Mouse (Mus musculus) left cerebral cortex, postnatal 25 days (tissue): Measurements from ENCODE around the gene Cnn1. TPM values are rescaled to one million over a fixed set of nuclear protein-coding genes. Genes with fewer than 3 reads are reported as not detected.

Experiments
- DNase-seq, 2 experiments: peaks; one replicate each; pipeline ENCODE4 v3.0.0; 2022; ENCODE audit warnings: low spot score in 2 of 2, mixed read lengths in 1 of 2
- intact Hi-C: fragments of 180-260 bp; cut with DNase I; formaldehyde crosslinking; loops from one replicate; pipeline ENCODE4 v1.15.1; 2025
- total RNA-seq, 2 experiments: library from RNA; stranded (reverse); gene quantifications; 2 replicates each; pipeline ENCODE4 v1.2.3; 2021

Cnn1 gene
- total RNA-seq = 1 to 10 TPM in 1 of 2 experiments, under 1 TPM in 1; 0.25 to 1.0 TPM

GRCm38 (mm10) chr9:22098993-22099696 is at the start of gene Cnn1:
Gene Cnn1, plus strand, starts transcription at chr9:22099216.
- DNase-seq = no peak
- intact Hi-C loops = no loop called here

GRCm38 (mm10) chr9:22049315-22049714 is 49.7 kb upstream of the Cnn1 start:
- intact Hi-C loops = no loop called here
- no peak for DNase-seq

- intact Hi-C loops = loop anchor here (5.0 kb wide), 1 partner anchor 87 kb away; the partner anchor contains the start of gene Epor
- DNase-seq = no peak
Observed at GRCm38 (mm10) chr9:22049721-22050270, 49.2 kb upstream of the Cnn1 start.

GRCm38 (mm10) chr9:22050351-22050889 is 48.6 kb upstream of the Cnn1 start:
- DNase-seq = peak; percentile 62 to 70
- intact Hi-C loops = loop anchor here (5.0 kb wide), 1 partner anchor 88 kb away; the partner anchor contains the start of gene Epor

GRCm38 (mm10) chr9:22051161-22051957 is 47.7 kb upstream of the Cnn1 start:
- intact Hi-C loops = loop anchor here (5.0 kb wide), 1 partner anchor 89 kb away; the partner anchor contains the start of gene Epor
- DNase-seq = no peak

GRCm38 (mm10) chr9:22051958-22052254 is 47.1 kb upstream of the Cnn1 start, which contains the start of gene Elavl3:
Gene Elavl3, minus strand, starts transcription at chr9:22052023.
- intact Hi-C loops = loop anchor here (5.0 kb wide), 1 partner anchor 90 kb away; the partner anchor contains the start of gene Epor
- peak; percentile 86 to 90 for DNase-seq

- no peak for DNase-seq
- intact Hi-C loops = loop anchor here (5.0 kb wide), 1 partner anchor 91 kb away; the partner anchor contains the start of gene Epor
Observed at GRCm38 (mm10) chr9:22053657-22054056, 45.4 kb upstream of the Cnn1 start.

GRCm38 (mm10) chr9:22054411-22055076 is 44.5 kb upstream of the Cnn1 start:
- DNase-seq = peak; percentile 82 to 92
- intact Hi-C loops = loop anchor here (5.0 kb wide), 1 partner anchor 92 kb away; the partner anchor contains the start of gene Epor

GRCm38 (mm10) chr9:22055713-22056112 is 43.3 kb upstream of the Cnn1 start:
- intact Hi-C loops = no loop called here
- DNase-seq = no peak

- intact Hi-C loops = no loop called here
- DNase-seq = no peak
Observed at GRCm38 (mm10) chr9:22056303-22056910, 42.6 kb upstream of the Cnn1 start.

- no peak for DNase-seq
- intact Hi-C loops = no loop called here
Observed at GRCm38 (mm10) chr9:22057031-22057517, 41.9 kb upstream of the Cnn1 start.

GRCm38 (mm10) chr9:22058011-22058424 is 41.0 kb upstream of the Cnn1 start:
- DNase-seq = peak in 1 of 2 experiments; percentile 39
- intact Hi-C loops = no loop called here

GRCm38 (mm10) chr9:22061339-22061738 is 37.7 kb upstream of the Cnn1 start:
- intact Hi-C loops = loop anchor here (5.0 kb wide), 1 partner anchor 144 kb away; the partner anchor contains the start of gene Rab3d
- DNase-seq = peak; percentile 65 to 89

GRCm38 (mm10) chr9:22064341-22064740 is 34.7 kb upstream of the Cnn1 start:
- peak in 1 of 2 experiments; percentile 62 for DNase-seq
- intact Hi-C loops = loop anchor here (5.0 kb wide), 1 partner anchor 147 kb away; the partner anchor contains the start of gene Rab3d

GRCm38 (mm10) chr9:22065642-22066041 is 33.4 kb upstream of the Cnn1 start:
- intact Hi-C loops = loop anchor here (2.0 kb wide), 1 partner anchor 77 kb away; no protein-coding TSS in a partner anchor
- no peak for DNase-seq

GRCm38 (mm10) chr9:22066433-22066832 is 32.6 kb upstream of the Cnn1 start:
- DNase-seq = peak in 1 of 2 experiments; percentile 42
- intact Hi-C loops = loop anchor here (2.0 kb wide), 1 partner anchor 76 kb away; no protein-coding TSS in a partner anchor

- intact Hi-C loops = loop anchor here (2.0 kb wide), 1 partner anchor 76 kb away; no protein-coding TSS in a partner anchor
Observed at GRCm38 (mm10) chr9:22067195-22067594, 31.8 kb upstream of the Cnn1 start.

GRCm38 (mm10) chr9:22069881-22070553 is 29.0 kb upstream of the Cnn1 start:
- intact Hi-C loops = loop anchor here (2.0 kb wide), 1 partner anchor 15 kb away; the partner anchor contains the start of gene Ecsit
- DNase-seq = no peak

More at GRCm38 (mm10) chr9:22067195-22067594, 31.8 kb upstream of the Cnn1 start:
- DNase-seq = no peak
